8 mouse cellular contexts compared by ENCODE assay signal in the genomic region with DNA sequence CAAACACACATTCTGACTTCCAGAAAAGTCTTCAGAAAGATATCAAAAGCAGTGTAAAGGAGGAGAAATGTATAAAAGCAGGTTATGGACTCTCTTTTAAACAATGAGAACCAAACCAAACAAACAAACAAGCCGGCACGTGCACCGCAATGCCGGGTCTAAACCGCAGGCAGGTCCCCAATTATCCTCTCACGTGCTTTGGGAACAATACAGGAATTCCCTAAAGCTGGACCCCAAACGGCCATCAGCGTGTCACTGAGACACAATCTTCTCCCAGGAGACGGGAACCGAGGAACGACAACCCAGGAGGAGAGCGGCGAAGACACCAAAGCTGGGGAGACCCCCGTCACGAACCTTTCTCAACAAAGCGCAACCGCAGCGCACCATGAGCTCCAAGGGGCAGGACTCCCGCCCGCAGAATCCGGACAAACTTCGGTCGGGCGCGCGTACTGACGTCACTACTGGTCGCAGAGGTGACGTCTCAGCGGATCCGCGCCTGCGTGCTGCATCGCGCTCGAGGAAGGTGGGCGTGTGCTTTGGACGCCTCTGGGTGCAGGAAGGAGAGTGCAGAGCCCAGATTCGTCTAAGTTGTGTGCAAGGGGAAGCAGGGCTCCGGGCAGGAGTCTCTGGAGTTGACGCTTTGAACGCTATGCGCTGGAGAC. TPM values are rescaled to one million over a fixed set of nuclear protein-coding genes. Genes with fewer than 3 reads are reported as not detected.
DNase-seq lines count a peak whose midpoint lies in the region; ATAC-seq lines count a peak whose summit lies in the region.

A gene (minus strand): TSS at position 460 of the 662 bp plus-strand sequence.

- WGBS in embryonic facial prominence, embryonic 13.5 days: under 1% methylated on average over 43 of the region's 43 CpGs
- under 1% methylated on average over 43 of the region's 43 CpGs for WGBS in midbrain, embryonic 11.5 days

- 0 out of 2 replicates have a peak, but pooled peaks cover 2% of the 10 kb centered on the region for H3K9me3 ChIP-seq in embryonic facial prominence, embryonic 13.5 days
- no peaks in the 10 kb centered on the region for H3K9me3 ChIP-seq in midbrain, embryonic 11.5 days (ENCODE audit: control insufficient read depth, low read length)

- peaks cover 8% of the 10 kb centered on the region for H3K4me1 ChIP-seq in embryonic facial prominence, embryonic 13.5 days
- H3K4me1 ChIP-seq in midbrain, embryonic 11.5 days (ENCODE audit: control insufficient read depth, insufficient read depth, low read length): peaks cover 2% of the 10 kb centered on the region; the same call in 1 of the 2 replicates

- peak within 1 kb of the TSS; percentile 61 for H3K4me2 ChIP-seq in embryonic facial prominence, embryonic 13.5 days
- peak within 1 kb of the TSS; percentile 46 for H3K4me2 ChIP-seq in midbrain, embryonic 11.5 days

- intact Hi-C loops in left cerebral cortex, postnatal 4 days (cut with DNase I): no loop called here

- DNase-seq in adrenal gland, postnatal 4 days (ENCODE audit: low spot score in 2 of 2): peak; percentile 88 to 90
- peak; percentile 98 for DNase-seq in heart, adult 11 months
- peak; percentile 87 for DNase-seq in kidney, adult 11 months
- peak; percentile 94 for DNase-seq in left cerebral cortex, postnatal 4 days
- peak; percentile 99 for DNase-seq in midbrain, embryonic 11.5 days (ENCODE audit: low spot score, missing footprints)
- peak; percentile 94 for DNase-seq in right cerebral cortex, postnatal 4 days
- DNase-seq in yolk sac, embryonic 10.5 days (ENCODE audit: low spot score): peak; percentile 90

- H3K4me3 ChIP-seq in embryonic facial prominence, embryonic 13.5 days: peak within 1 kb of the TSS; percentile 74
- H3K4me3 ChIP-seq in midbrain, embryonic 11.5 days (ENCODE audit: low read depth, low read length): peak within 1 kb of the TSS; percentile 66

- ATAC-seq in embryonic facial prominence, embryonic 13.5 days (ENCODE audit: insufficient number of reproducible peaks, insufficient read depth, low FRiP score, low TSS enrichment, low read depth): peak; percentile 98
- ATAC-seq in midbrain, embryonic 11.5 days (ENCODE audit: low FRiP score): peak; percentile 99

- H3K36me3 ChIP-seq in embryonic facial prominence, embryonic 13.5 days: peaks cover 6% of the 10 kb centered on the region
- peaks cover 5% of the 10 kb centered on the region for H3K36me3 ChIP-seq in midbrain, embryonic 11.5 days (ENCODE audit: control insufficient read depth, insufficient read depth, low read length)

- peak within 1 kb of the TSS; percentile 86 for H3K9ac ChIP-seq in embryonic facial prominence, embryonic 13.5 days
- H3K9ac ChIP-seq in midbrain, embryonic 11.5 days (ENCODE audit: low read length): peak within 1 kb of the TSS; percentile 85

- no peaks in the 10 kb centered on the region for H3K27me3 ChIP-seq in embryonic facial prominence, embryonic 13.5 days
- no peaks in the 10 kb centered on the region for H3K27me3 ChIP-seq in midbrain, embryonic 11.5 days (ENCODE audit: control insufficient read depth, insufficient read depth, low read length)

- peak within 1 kb of the TSS; percentile 85 for H3K27ac ChIP-seq in embryonic facial prominence, embryonic 13.5 days
- H3K27ac ChIP-seq in midbrain, embryonic 11.5 days (ENCODE audit: low read depth, low read length): peak within 1 kb of the TSS; percentile 46; the same call in 1 of the 2 replicates

RNA-seq across cellular contexts. Expression of the gene that starts here (rescaled TPM):
- total RNA-seq in adrenal gland, postnatal 4 days (2021): 10 to 100 TPM; 22.8 to 23.8 TPM
- 25.0 and 28.4 TPM in 2 replicates for polyA plus RNA-seq in embryonic facial prominence, embryonic 13.5 days (2015; fragmentation: Nextera tagmentation; extraction: Ambion mirVana)
- total RNA-seq in left cerebral cortex, postnatal 4 days (2021): 10 to 100 TPM; 11.4 to 13.3 TPM
- 37.2 and 40.0 TPM in 2 replicates for polyA plus RNA-seq in midbrain, embryonic 11.5 days (2014; fragmentation: Nextera tagmentation; extraction: Ambion mirVana)

Comparison
In these comparisons a context has a peak if more than half of its experiments do, and no peak if none do; other contexts are left out.
1. Peak in every context shown above with its lines: DNase-seq, ATAC-seq, H3K4me3 ChIP-seq and H3K27ac ChIP-seq.